Mouse (Mus musculus): ENCODE data around the gene Ccl1.

DNA sequence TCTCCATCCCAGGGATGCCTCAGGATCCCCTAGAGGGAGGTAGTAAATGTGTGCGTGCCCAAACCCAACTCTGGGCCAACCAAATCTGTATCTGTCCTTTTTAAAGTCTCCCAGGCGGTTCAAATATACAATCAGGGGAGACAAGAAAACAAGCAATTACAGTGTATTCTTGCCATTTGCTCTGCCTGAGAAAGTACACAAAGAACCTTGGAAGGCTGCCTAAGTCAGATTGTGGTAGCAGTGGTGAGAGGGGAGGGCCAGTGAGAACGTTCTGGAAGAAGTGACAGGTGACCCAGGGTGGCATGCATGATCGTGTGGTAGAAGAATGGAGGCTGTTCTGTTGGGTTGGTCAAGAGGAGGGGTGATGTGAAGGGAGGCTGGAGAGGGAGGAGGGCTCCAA is 46.4 kb downstream of the Ccl1 start:
- no peak for TF ChIP-seq CTCF (conservative IDR thresholded peaks at IDR 0.05; ENCODE audit: low read length)
- TF ChIP-seq NANOG (IDR thresholded peaks at IDR 0.05; ENCODE audit: borderline replicate concordance, low read length), result no peak
